Mouse (Mus musculus): ENCODE data around the gene Zbtb20.

DNA sequence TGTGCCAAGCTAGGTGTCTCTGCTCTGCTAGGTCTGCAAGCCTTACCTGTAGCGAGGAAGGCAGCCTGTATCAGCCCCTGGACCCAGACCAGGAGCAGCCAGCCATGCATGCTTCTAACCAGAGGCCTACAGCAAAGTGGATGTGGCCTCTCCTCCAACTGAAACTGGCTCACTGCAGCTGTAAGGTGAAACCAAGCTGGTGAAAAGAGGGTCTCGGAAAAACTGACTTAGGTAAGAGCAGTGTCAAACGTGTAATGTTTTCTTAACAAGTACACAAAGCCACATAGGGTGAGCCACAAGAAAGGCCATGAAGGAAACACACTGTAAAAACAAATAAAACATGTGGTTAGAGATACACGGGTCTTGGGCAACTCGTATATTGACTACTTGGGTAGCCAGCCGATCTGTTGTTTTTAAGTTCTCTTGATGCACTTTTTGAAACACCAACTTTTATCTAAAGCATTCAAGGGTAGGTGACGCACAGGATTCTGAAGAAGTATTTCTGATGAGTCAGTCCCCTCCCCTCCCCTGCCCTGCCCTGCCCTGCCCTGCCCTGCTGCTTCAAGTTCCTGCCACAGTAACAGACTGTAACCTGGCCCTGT, 788.4 kb downstream of the Zbtb20 start, which contains the start of gene Tigit:
- TF ChIP-seq CTCF (IDR thresholded peaks at IDR 0.05; ENCODE audit: extremely low read depth, insufficient read length, insufficient replicate concordance, low read depth, low read length) (no peak), POLR2A (IDR thresholded peaks at IDR 0.05; ENCODE audit: low read depth, low read length) (no peak)

All from small intestine, adult 2 months (tissue).